Mouse (Mus musculus) frontal cortex, postnatal 25 days (tissue): ENCODE measurements around the gene Tex35.

ENCODE experiments used
- DNase-seq, 2 experiments: peaks; one replicate each; pipeline ENCODE4 v3.0.0; 2022; ENCODE audit warnings: low spot score in 2 of 2

Gene Tex35

GRCm38 (mm10) chr1:157081999-157082398 lies 26.5 kb downstream of the Tex35 start:
- no peak for DNase-seq

GRCm38 (mm10) chr1:157081076-157081804 lies 27.2 kb downstream of the Tex35 start:
- DNase-seq = no peak

DNA sequence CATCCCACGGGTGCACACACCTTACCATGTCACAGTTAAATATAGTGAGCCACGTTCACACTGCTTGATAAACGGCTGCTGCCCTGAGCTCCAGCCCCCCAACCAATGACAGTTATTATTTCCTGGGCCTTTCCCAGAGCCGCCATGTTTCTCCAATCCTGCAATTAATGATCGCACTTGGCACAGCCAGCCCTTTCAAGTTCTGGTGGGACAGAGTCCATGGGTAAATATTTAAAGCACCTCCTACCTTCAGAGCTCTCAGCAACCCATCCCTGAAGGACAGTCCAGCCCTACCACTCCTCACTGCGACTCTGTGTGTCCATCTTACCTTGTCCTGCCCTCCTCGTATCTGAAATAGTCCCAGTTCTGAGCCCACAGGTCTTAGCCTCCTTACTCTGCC lies 28.4 kb downstream of the Tex35 start:
- DNase-seq = no peak

GRCm38 (mm10) chr1:157079384-157080025 lies 29.0 kb downstream of the Tex35 start:
- DNase-seq = no peak

DNA sequence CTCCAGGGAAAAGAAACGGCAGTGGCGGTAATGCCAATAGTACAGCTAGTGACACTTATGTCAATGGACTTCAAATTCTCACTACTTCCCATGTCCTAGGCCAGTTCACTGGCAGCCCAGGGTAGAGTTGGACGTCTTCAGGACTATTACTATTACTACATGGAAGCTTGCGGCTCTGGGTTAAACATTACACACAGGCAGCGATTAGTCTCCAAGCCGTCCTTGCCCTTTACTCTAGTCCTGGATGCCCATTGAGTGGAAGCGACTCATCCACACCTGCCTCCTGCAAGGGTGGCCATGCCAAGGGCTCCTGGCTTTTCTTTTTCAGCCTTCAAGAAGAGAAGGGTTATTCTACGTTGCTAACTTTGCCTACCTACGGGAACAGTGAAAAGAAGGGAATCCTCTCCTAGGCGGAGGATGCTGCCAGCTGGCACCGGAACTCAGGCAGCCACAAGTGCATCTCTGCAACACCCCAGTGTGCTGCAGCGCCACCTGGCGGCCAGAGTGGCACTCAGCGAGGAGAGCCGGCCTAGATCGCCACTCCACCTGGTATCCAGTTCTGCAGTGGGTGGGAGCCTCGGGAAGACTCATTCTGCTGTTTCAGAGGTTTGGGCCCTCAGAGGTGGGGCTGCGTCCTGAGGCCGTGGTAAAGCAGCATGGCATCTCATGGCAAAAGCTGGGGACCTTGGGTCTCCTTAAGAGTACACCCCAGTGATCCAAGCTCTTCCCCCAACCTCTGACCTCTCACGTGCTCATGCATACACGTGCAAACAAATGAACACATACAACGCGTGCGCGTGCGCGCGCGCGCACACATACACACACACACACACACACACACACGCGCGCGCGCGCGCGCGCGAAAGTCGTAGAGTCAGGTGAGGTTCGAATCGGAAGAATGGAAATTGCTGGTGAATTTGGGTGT lies 31.4 kb downstream of the Tex35 start:
- DNase-seq = peak; percentile 87 to 90

- peak; percentile 74 to 80 for DNase-seq
These were observed 32.2 kb downstream of the Tex35 start for GRCm38 (mm10) chr1:157076257-157076656.

DNA sequence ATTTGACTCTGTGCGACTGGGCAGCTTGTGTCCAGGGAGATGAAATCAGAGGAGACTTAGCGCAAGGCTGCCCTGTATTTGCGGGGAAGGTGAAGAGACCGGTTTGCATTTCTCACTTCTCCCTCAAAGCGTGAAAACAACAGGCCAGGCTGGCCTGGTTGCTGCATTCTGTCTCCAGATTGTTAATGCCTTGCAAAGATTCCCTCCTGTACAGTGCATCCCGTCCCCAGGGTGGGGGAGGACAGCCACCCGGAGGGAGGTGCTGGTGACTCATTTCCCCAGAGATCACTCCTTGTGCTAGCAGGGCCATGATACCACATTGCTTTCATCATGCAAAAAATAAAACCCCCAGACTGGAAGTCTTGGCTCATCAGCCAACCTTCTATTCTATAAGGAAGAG lies 33.5 kb downstream of the Tex35 start:
- DNase-seq = no peak

- DNase-seq = no peak
These were observed 34.1 kb downstream of the Tex35 start for GRCm38 (mm10) chr1:157074371-157074770.

GRCm38 (mm10) chr1:157073592-157073991 lies 34.9 kb downstream of the Tex35 start:
- DNase-seq = no peak

DNA sequence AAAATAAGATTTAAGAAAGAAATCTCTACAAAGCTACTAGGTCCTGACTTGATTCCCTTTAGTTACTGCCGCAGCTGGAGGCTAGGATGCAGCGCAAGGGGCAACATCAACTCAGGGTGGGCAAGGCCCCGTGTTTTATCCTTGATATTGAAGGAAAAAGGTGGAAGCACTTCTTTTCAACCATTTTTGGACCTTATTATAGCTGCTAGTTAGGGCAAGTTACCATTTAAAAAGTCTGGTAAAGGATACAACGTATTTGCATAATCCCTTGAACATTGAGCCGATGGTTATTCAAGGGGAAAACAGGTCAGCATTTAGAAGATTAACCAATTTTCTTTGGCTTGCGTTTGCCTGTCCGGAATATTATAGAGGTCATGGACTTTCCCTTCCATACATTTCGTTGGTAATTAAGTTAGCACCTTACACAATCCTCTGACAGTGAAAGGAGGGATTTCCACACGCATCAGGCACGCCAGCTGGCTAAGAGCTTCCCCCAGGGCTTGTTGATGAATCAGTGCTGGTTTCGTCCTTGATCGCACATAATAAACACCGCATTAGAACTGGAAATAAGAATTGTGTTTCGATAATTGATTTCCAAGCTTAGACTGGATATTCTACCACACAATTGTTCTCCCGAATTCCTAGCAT lies 39.2 kb downstream of the Tex35 start:
- no peak for DNase-seq

DNA sequence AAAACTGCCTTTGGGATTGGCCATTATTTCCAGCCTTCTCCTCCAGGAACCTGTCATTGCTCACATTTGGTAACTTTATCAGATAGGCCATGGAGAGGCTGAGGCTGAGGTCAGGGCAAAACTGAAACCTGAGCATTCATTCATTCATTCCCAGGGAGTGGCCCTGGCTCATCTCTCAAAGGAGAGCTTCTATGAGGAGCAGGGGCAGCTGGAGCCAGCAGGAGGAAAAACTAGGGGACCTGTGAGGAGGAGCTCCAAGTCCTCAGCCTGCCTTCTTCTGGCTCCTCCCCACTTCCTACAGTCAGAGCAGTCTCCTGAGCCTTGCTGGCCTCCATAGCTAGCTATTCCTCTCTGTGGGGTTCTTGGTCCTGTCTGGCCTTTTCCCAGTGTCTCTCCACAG lies 40.2 kb downstream of the Tex35 start:
- DNase-seq = no peak

DNA sequence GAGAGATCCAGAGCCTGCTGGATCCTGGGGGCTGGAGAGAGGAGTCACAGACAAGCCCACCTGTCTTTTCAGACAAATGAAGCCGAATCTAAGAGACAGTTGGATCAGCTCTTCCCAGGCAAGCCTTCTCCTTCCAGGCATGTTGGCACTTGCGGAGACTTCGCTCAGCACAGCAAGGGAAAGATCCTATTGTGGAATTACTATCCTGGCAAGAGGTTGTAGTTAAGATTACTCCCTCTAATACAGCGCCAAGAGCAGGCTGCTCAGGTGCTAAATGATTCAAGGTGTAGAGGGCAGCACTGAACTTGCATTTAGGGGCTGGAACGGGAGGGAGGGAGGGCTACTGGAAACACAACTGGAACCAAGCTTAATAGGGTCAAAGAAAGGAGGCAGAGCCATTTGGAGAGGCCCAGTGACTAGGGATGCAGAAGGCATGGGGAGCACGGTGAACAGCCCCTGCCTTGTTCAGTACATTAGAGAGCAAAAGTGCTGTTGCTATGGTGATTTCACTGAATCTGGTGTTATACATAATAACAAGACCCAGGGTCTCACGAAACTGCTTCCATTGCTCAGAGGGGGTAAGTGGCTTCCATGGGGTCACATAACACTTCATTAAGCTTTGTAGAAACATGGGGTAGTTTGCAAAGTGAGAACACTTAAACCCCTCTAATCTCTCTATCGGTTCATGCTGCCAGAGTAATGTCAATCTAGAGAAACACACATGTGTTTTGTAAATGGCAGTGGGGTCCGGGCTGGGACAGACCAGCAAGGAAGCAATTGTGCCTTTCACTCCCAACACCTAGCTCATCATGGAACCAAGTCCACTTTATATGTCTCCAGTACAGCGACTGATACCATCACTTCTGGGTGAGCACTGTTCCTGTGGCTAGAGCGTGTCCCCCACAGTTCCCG lies 42.4 kb downstream of the Tex35 start:
- no peak for DNase-seq

- no peak for DNase-seq
These were observed 45.0 kb downstream of the Tex35 start for GRCm38 (mm10) chr1:157063318-157064115.

DNA sequence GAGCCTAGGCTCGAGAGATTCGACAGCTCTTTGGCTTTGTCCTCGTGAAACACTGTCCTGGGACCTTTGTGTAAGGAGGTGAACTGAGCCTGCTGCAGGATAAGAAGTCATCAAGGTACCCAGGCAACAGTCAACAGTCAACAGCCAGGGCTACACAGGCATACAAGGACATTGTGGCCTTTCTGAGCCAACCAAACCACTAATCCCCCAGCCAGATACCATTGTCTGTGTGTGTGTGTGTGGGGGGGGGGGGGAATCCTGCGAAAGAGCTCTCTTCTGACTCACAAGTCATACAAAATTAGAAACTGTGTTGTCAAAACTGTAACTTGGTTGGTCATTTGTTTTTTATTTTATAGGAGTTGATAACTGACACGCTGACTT lies 46.0 kb downstream of the Tex35 start:
- no peak for DNase-seq

- no peak for DNase-seq
These were observed 46.6 kb downstream of the Tex35 start for GRCm38 (mm10) chr1:157061800-157062444.

GRCm38 (mm10) chr1:157061170-157061569 lies 47.3 kb downstream of the Tex35 start:
- no peak for DNase-seq

GRCm38 (mm10) chr1:157060441-157061135 lies 47.9 kb downstream of the Tex35 start:
- no peak for DNase-seq

DNA sequence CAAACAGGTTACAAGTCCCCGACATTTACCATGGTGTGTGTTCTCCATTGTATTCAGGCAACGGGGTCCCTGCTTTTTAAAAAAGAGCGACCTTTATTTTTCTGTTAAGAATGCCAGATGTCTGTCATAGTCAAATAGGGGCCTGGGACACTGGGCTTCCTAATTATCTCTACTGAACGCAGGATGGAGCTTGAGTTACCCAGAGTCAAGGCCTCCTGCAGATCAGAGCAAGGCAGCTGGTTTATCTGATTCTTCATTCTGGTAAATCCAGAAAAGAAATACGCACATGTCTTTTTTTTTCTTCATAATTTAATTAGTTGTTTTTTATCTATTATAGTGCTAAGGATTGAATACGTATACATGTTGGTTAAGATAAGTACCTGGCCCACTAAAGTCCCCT lies 52.6 kb downstream of the Tex35 start:
- DNase-seq = no peak

DNA sequence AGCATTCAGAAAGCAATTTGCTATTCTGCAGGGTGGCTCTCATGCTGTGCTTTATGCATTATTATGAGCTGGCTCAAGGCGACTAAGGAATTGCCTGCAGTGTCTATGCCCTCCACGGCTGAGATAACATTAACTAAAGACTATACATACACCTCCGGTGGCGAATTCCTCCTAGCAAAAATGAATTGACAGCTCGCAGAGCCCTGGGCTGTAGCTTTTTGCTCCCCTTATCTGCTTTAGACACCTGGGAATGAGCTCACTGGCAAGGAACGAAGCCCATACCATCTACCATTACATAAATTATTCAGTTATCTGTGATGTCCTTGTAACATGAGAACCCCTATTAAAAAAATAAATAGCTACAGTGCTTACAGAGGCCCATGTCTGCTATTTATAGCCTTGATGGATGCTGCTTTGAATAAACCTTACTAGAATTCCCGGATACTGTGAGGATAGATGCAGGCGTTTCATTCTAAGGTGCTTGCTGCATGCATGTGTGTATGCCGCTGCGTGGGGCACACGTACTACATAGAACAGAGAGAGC lies 53.1 kb downstream of the Tex35 start:
- DNase-seq = no peak
